Mouse (Mus musculus) brown adipose tissue, adult 24 weeks (tissue): ENCODE results near the gene Hibadh. TPM values are rescaled to one million over a fixed set of nuclear protein-coding genes. Genes with fewer than 3 reads are reported as not detected.
"Not testable (repeated sequence)": the region's sequence is repeated elsewhere in the genome, so short reads cannot be mapped to it uniquely, and the experiment has no call there.

Experiments used
- H3K27ac ChIP-seq: fragments of 200-500 bp; replicated peaks from 2 replicates; pipeline ENCODE4 v1.5.1; 2012; ENCODE audit warnings: low read depth, mild to moderate bottlenecking, low read length
- H3K4me1 ChIP-seq: fragments of 200-500 bp; 2 replicates; pipeline ENCODE4 v1.6.1; 2012; ENCODE audit warnings: low read length, mixed read lengths; ENCODE audit not compliant: control insufficient read depth, insufficient read depth, insufficient read length
- H3K4me3 ChIP-seq: fragments of 200-500 bp; 2 replicates; pipeline ENCODE4 v1.5.1; 2012; ENCODE audit warnings: low read depth, mild to moderate bottlenecking, low read length, moderate library complexity; ENCODE audit not compliant: insufficient read depth
- polyA plus RNA-seq: library from polyadenylated mRNA; stranded (reverse); fragments of >200 nt; gene quantifications from 2 replicates; pipeline ENCODE4 v1.2.4, GENCODE M21; 2012; ENCODE audit not compliant: missing spikeins, insufficient read depth, insufficient read length

Gene Hibadh
- 442 and 614 TPM in 2 replicates for polyA plus RNA-seq

DNA sequence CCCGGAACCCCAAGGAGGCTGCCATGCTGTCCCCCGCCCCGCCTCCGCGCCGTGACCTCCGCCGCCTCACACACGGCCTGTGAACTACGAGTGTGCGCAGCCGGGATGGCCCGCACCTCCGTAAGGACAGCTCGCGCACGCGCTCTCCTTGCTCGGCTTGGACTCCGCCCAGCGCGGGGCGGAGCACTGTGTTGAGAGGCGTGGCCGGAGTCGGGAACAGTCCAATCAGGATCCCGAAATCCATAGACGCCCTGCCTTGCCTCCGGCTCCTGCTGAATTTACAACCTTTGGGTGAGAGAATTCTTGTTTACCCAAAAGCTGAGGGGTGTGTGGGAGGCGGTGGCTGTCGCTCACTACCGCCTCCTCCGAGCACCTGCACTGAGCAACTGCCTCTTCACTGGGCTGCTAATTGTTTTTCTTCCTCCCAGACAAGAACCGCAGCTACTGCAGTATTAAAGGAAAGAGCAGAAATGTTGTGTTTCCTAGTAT lies at the start of gene Hibadh:
TSS of gene Hibadh (minus strand) at position 166 of the 489 bp plus-strand sequence.
- H3K4me3 ChIP-seq: peak within 1 kb of the TSS; percentile 77
- H3K27ac ChIP-seq: peak within 1 kb of the TSS; percentile 79
- peaks cover 3% of the 10 kb centered on the region for H3K4me1 ChIP-seq

DNA sequence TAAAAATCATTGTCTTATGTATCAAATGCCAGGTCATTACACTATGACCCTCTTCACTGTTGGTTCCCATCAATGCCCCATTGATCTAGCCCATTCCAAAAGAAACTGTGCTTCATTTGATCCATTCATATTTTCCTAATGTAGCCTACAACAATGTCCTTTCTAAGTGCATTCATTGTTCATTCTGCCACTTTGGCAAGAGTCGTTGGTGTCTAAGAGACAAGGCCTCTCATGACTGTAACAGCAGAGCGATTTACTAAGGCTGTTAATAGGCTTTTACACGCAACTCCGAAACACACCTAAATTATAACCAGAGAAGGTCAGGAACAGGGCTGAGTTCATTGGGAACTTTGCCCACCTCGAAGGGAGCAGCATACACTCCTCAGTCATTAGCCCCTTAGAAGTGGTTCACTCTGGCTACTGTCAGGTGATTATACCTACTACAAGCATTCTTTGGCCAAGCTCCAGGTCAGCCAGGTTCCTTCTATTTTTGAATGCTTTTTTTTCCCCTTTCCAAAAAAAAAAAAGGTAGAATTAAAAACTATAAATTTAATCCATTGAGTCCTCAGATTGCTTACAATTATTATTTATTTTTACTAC lies 46.8 kb upstream of the Hibadh start:
- Histone ChIP-seq H3K27ac (no peak overlapping the region), H3K4me3 (no peak overlapping the region), H3K4me1 (no peaks in the 10 kb centered on the region)

GRCm38 (mm10) chr6:52682607-52683006 lies 42.4 kb upstream of the Hibadh start:
- no peaks in the 10 kb centered on the region for H3K4me1 ChIP-seq
- no peak overlapping the region for H3K27ac ChIP-seq
- H3K4me3 ChIP-seq: no peak overlapping the region

- Histone ChIP-seq H3K4me3 (no peak overlapping the region), H3K4me1 (no peaks in the 10 kb centered on the region), H3K27ac (no peak overlapping the region)
Measured at GRCm38 (mm10) chr6:52681847-52682485, 41.8 kb upstream of the Hibadh start.

- H3K4me1 ChIP-seq: no peaks in the 10 kb centered on the region
- no peak overlapping the region for H3K27ac ChIP-seq
- H3K4me3 ChIP-seq: no peak overlapping the region
Measured at GRCm38 (mm10) chr6:52680458-52681032, 40.4 kb upstream of the Hibadh start.

GRCm38 (mm10) chr6:52679565-52679964 lies 39.4 kb upstream of the Hibadh start:
- H3K4me1 ChIP-seq: peaks cover 4% of the 10 kb centered on the region
- no peak overlapping the region for H3K27ac ChIP-seq
- peak overlapping the region; percentile 26; the same call in 1 of the 2 replicates for H3K4me3 ChIP-seq

- not testable (repeated sequence) for H3K4me1 ChIP-seq, H3K27ac ChIP-seq, H3K4me3 ChIP-seq
Measured at GRCm38 (mm10) chr6:52677534-52677933, 37.3 kb upstream of the Hibadh start.

- Histone ChIP-seq H3K27ac (peak overlapping the region; percentile 96), H3K4me1 (peaks cover 8% of the 10 kb centered on the region), H3K4me3 (peak overlapping the region; percentile 28)
Measured at GRCm38 (mm10) chr6:52675222-52675921, 35.2 kb upstream of the Hibadh start.

- peaks cover 8% of the 10 kb centered on the region for H3K4me1 ChIP-seq
- 0 out of 2 replicates have a peak overlapping the region, but pooled peaks have one; percentile 2 for H3K27ac ChIP-seq
- H3K4me3 ChIP-seq: no peak overlapping the region
Measured at GRCm38 (mm10) chr6:52674541-52674940, 34.4 kb upstream of the Hibadh start.

DNA sequence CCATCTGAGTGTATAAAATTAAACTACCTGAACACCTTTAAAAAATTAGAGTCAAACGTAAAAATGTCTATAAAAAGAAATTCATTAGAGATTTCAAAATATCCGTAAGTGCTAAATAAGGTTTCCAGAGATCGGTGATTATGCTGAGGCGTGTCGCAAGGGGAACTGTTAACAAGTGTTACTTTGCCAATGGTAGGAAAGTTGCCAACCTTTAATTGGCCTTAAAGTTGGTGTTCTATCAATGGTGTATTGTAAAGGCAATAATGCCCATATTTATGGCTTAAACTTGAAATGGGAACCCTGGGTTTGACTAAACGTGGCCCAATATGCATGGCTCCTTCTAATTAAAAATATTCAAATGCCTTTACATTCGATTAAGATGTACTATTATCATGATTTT lies 33.5 kb upstream of the Hibadh start:
- Histone ChIP-seq H3K4me1 (peaks cover 8% of the 10 kb centered on the region), H3K27ac (no peak overlapping the region), H3K4me3 (no peak overlapping the region)

DNA sequence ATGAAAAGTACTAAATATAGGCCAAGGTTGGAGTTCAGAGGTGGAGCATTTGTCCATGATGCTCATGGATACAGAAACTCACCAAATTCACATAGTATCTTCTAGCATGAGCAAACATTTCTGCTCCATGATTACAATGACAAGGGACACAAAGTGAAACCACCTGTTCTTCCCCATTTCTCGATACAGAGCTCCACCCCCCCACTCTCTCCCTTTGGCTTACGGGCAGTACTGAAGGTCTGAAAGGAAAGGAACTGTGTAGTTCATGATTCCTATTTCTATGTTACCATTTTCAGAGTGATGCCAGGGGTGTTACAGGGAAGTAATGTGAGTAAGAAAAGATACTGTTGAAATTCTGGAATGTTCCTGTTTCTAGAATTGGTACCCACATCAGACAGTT lies 32.4 kb upstream of the Hibadh start:
- H3K4me3 ChIP-seq: no peak overlapping the region
- H3K4me1 ChIP-seq: peaks cover 8% of the 10 kb centered on the region
- H3K27ac ChIP-seq: no peak overlapping the region

- H3K4me1 ChIP-seq: peaks cover 8% of the 10 kb centered on the region
- H3K4me3 ChIP-seq: no peak overlapping the region
- H3K27ac ChIP-seq: no peak overlapping the region
Measured at GRCm38 (mm10) chr6:52671791-52672190, 31.6 kb upstream of the Hibadh start.

DNA sequence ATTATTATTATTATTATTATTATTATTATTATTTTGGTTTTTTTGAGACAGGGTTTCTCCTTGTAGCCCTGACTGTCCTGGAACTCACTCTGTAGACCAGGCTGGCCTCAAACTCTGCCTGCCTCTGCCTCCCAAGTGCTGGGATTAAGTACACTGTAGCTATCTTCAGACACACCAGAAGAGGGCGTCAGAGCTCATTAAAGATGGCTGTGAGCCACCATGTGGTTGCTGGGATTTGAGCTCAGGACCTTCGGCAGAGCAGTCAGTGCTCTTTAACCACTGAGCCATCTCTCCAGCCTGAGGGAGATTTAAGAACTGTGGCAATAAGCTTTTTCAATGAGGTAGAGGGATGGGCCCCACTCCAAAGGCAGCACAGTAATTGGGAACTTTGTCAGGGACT lies 29.7 kb upstream of the Hibadh start:
- H3K27ac ChIP-seq, H3K4me3 ChIP-seq, H3K4me1 ChIP-seq: not testable (repeated sequence)

DNA sequence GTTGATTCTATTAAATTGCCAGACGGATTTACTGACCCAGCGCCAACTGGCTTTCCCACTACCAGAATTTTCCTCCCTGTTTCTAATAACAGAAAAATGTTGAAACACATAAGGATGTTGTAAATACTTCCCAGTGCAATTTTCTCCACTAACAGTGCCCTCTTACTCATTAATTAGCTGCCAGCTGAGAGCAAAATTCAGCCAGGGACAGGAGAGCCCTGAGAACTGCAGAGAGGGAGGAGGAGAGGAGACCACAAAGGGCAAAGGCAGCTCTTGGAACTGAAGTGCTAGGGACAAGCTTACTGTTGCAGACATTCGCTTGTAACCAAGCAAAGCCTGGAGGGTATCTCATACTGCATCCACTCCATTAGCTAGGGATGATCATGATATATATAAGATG lies 27.5 kb upstream of the Hibadh start:
- H3K4me3 ChIP-seq: no peak overlapping the region
- no peaks in the 10 kb centered on the region for H3K4me1 ChIP-seq
- no peak overlapping the region for H3K27ac ChIP-seq

- H3K27ac ChIP-seq: no peak overlapping the region
Measured at GRCm38 (mm10) chr6:52663021-52663420, 22.8 kb upstream of the Hibadh start.

More at GRCm38 (mm10) chr6:52663021-52663420, 22.8 kb upstream of the Hibadh start:
- Histone ChIP-seq H3K4me3 (no peak overlapping the region), H3K4me1 (no peaks in the 10 kb centered on the region)
